Mouse (Mus musculus): ENCODE measurements around the gene Barx1.
A peak's percentile ranks its signal among the peaks of the same experiment; 100 is the strongest.

Gene Barx1

GRCm38 (mm10) chr13:48660741-48661140 lies 2.1 kb upstream of the Barx1 start:
- DNase-seq = no peak

- DNase-seq = no peak
These were observed 1.2 kb upstream of the Barx1 start for GRCm38 (mm10) chr13:48661561-48661960.

- peak; percentile 13 for DNase-seq
These were observed 601 bp downstream of the Barx1 start for GRCm38 (mm10) chr13:48663211-48663987.

- peak; percentile 11 for DNase-seq
These were observed 1.2 kb downstream of the Barx1 start for GRCm38 (mm10) chr13:48663988-48664339.

GRCm38 (mm10) chr13:48664916-48665655 lies 2.3 kb downstream of the Barx1 start:
- no peak for DNase-seq

GRCm38 (mm10) chr13:48665656-48666597 lies 3.1 kb downstream of the Barx1 start:
- no peak for DNase-seq

GRCm38 (mm10) chr13:48667461-48667860 lies 4.7 kb downstream of the Barx1 start:
- no peak for DNase-seq

GRCm38 (mm10) chr13:48668091-48668975 lies 5.5 kb downstream of the Barx1 start:
- no peak for DNase-seq

- DNase-seq = no peak
These were observed 6.3 kb downstream of the Barx1 start for GRCm38 (mm10) chr13:48668976-48669534.

- no peak for DNase-seq
These were observed 9.6 kb downstream of the Barx1 start for GRCm38 (mm10) chr13:48672312-48672840.

GRCm38 (mm10) chr13:48674609-48675008 lies 11.8 kb downstream of the Barx1 start:
- DNase-seq = no peak

- no peak for DNase-seq
These were observed 16.6 kb downstream of the Barx1 start for GRCm38 (mm10) chr13:48679351-48679750.

- DNase-seq = no peak
These were observed 23.9 kb downstream of the Barx1 start for GRCm38 (mm10) chr13:48686666-48687065.

GRCm38 (mm10) chr13:48691991-48692390 lies 29.2 kb downstream of the Barx1 start:
- no peak for DNase-seq

GRCm38 (mm10) chr13:48694090-48695064 lies 31.6 kb downstream of the Barx1 start:
- DNase-seq = peak; percentile 63

- no peak for DNase-seq
These were observed 43.7 kb downstream of the Barx1 start for GRCm38 (mm10) chr13:48706385-48706951.

- DNase-seq = no peak
These were observed 49.9 kb downstream of the Barx1 start for GRCm38 (mm10) chr13:48712675-48713074.

GRCm38 (mm10) chr13:48716075-48716474 lies 53.3 kb downstream of the Barx1 start:
- DNase-seq = no peak
